8 mouse cellular contexts compared by ENCODE assay signal in genomic region chr7:110615792-110616191, GRCm38 (mm10). TPM values are rescaled to one million over a fixed set of nuclear protein-coding genes. Genes with fewer than 3 reads are reported as not detected.
DNase-seq lines count a peak whose midpoint lies in the region; ATAC-seq lines count a peak whose summit lies in the region.

No protein-coding gene starts in this region.

- WGBS in hindbrain, embryonic 12.5 days = 9% methylated on average over 11 of the region's 11 CpGs
- WGBS in limb, embryonic 13.5 days = 9% methylated on average over 11 of the region's 11 CpGs
- 15% methylated on average over 11 of the region's 11 CpGs for WGBS in neural tube, embryonic 15.5 days

- no peak for ATAC-seq in hindbrain, embryonic 12.5 days (ENCODE audit: low FRiP score)
- no peak for ATAC-seq in limb, embryonic 13.5 days (ENCODE audit: low FRiP score, low read depth)
- no peak for ATAC-seq in neural tube, embryonic 15.5 days (ENCODE audit: low FRiP score)

- peak overlapping the region; percentile 78; the same call in 1 of the 2 replicates for H3K4me2 ChIP-seq in hindbrain, embryonic 12.5 days (replicated peaks)
- peak overlapping the region; percentile 84 for H3K4me2 ChIP-seq in limb, embryonic 13.5 days (replicated peaks)
- H3K4me2 ChIP-seq in neural tube, embryonic 15.5 days = peak overlapping the region; percentile 92

- H3K4me3 ChIP-seq in hindbrain, embryonic 12.5 days = 0 out of 2 replicates have a peak overlapping the region, but pooled peaks have one; percentile 4
- no peak overlapping the region; the same call in 1 of the 2 replicates for H3K4me3 ChIP-seq in limb, embryonic 13.5 days
- H3K4me3 ChIP-seq in neural tube, embryonic 15.5 days (replicated peaks) = 0 out of 2 replicates have a peak overlapping the region, but pooled peaks have one; percentile 93

- H3K9ac ChIP-seq in hindbrain, embryonic 12.5 days = no peak overlapping the region
- no peak overlapping the region; the same call in 1 of the 2 replicates for H3K9ac ChIP-seq in limb, embryonic 13.5 days
- no peak overlapping the region for H3K9ac ChIP-seq in neural tube, embryonic 15.5 days (replicated peaks)

- H3K36me3 ChIP-seq in hindbrain, embryonic 12.5 days = no peaks in the 10 kb centered on the region
- H3K36me3 ChIP-seq in limb, embryonic 13.5 days = no peaks in the 10 kb centered on the region
- no peaks in the 10 kb centered on the region for H3K36me3 ChIP-seq in neural tube, embryonic 15.5 days

- H3K27ac ChIP-seq in hindbrain, embryonic 12.5 days = no peak overlapping the region
- H3K27ac ChIP-seq in limb, embryonic 13.5 days = no peak overlapping the region
- H3K27ac ChIP-seq in neural tube, embryonic 15.5 days (replicated peaks) = no peak overlapping the region

- peaks cover 9% of the 10 kb centered on the region; the same call in 1 of the 2 replicates for H3K27me3 ChIP-seq in hindbrain, embryonic 12.5 days
- H3K27me3 ChIP-seq in limb, embryonic 13.5 days = peaks cover 4% of the 10 kb centered on the region; the same call in 1 of the 2 replicates
- 0 out of 2 replicates have a peak, but pooled peaks cover 4% of the 10 kb centered on the region for H3K27me3 ChIP-seq in neural tube, embryonic 15.5 days (replicated peaks)

- H3K9me3 ChIP-seq in hindbrain, embryonic 12.5 days (replicated peaks) = no peaks in the 10 kb centered on the region
- H3K9me3 ChIP-seq in limb, embryonic 13.5 days = no peaks in the 10 kb centered on the region
- no peaks in the 10 kb centered on the region for H3K9me3 ChIP-seq in neural tube, embryonic 15.5 days (replicated peaks)

- peaks cover 14% of the 10 kb centered on the region for H3K4me1 ChIP-seq in hindbrain, embryonic 12.5 days
- H3K4me1 ChIP-seq in limb, embryonic 13.5 days = peaks cover 18% of the 10 kb centered on the region
- H3K4me1 ChIP-seq in neural tube, embryonic 15.5 days = peaks cover 31% of the 10 kb centered on the region

- DNase-seq in heart, adult 18-20 months = peak; percentile 44 to 55
- no peak for DNase-seq in heart, postnatal 4 days
- no peak for DNase-seq in urinary bladder, adult 2 months (ENCODE audit: low spot score)
- no peak for DNase-seq in right cerebral cortex, postnatal 10 days (ENCODE audit: low spot score in 2 of 2)
- no peak for DNase-seq in right cerebral cortex, postnatal 36 days (ENCODE audit: low spot score in 2 of 2)

RNA-seq across cellular contexts. Expression of gene Sbf2, which starts 1.1 kb away (rescaled TPM):
- 10 to 100 TPM; 36.8 to 45.1 TPM for total RNA-seq in heart, adult 18-20 months (2021)
- total RNA-seq in heart, postnatal 4 days (2021) = 10 to 100 TPM; 68.4 to 70.1 TPM
- 56.0 and 61.8 TPM in 2 replicates for polyA plus RNA-seq in hindbrain, embryonic 12.5 days (2016; fragmentation: Nextera tagmentation; extraction: Ambion mirVana)
- 28.7 and 30.9 TPM in 2 replicates for polyA plus RNA-seq in limb, embryonic 13.5 days (2015; fragmentation: Nextera tagmentation; extraction: Ambion mirVana)
- 46.1 and 51.3 TPM in 2 replicates for polyA plus RNA-seq in neural tube, embryonic 15.5 days (2015; fragmentation: Nextera tagmentation; extraction: Ambion mirVana)
- 30.0 and 33.0 TPM in 2 replicates for polyA plus RNA-seq in urinary bladder, adult 2 months (2012; rRNA removed)

RNA-seq across cellular contexts. Expression of gene Adm, which starts 11.7 kb away (rescaled TPM):
- total RNA-seq in heart, adult 18-20 months (2021) = 1 to 10 TPM; 7.5 to 8.8 TPM
- 10 to 100 TPM; 17.1 to 18.2 TPM for total RNA-seq in heart, postnatal 4 days (2021)
- polyA plus RNA-seq in hindbrain, embryonic 12.5 days (2016; fragmentation: Nextera tagmentation; extraction: Ambion mirVana) = 4.0 and 4.2 TPM in 2 replicates
- polyA plus RNA-seq in limb, embryonic 13.5 days (2015; fragmentation: Nextera tagmentation; extraction: Ambion mirVana) = 2.9 and 3.1 TPM in 2 replicates
- polyA plus RNA-seq in neural tube, embryonic 15.5 days (2015; fragmentation: Nextera tagmentation; extraction: Ambion mirVana) = 4.3 and 6.8 TPM in 2 replicates
- polyA plus RNA-seq in urinary bladder, adult 2 months (2012; rRNA removed) = 17.4 and 19.3 TPM in 2 replicates

Comparison
In these comparisons a context has a peak if more than half of its experiments do, and no peak if none do; other contexts are left out.
1. DNase-seq: peak in heart, adult 18-20 months (2 of 2); none in heart, postnatal 4 days (single experiment), urinary bladder, adult 2 months (single experiment), right cerebral cortex, postnatal 10 days (0 of 2) and right cerebral cortex, postnatal 36 days (0 of 2).
2. Peak in every context shown above with its lines, with median percentiles within 50 percentile points of each other: H3K4me2 ChIP-seq.